Mouse (Mus musculus) embryo, embryonic 10 days (tissue): Measurements from ENCODE around the gene Fpgs.

Experiments
- DNase-seq: peaks from one replicate; pipeline ENCODE4 v3.0.0-alpha.2; 2015; ENCODE audit warnings: low spot score

Gene Fpgs

GRCm38 (mm10) chr2:32724832-32725790 is 21.2 kb upstream of the Fpgs start:
- no peak for DNase-seq

- DNase-seq = no peak
Measured at GRCm38 (mm10) chr2:32724149-32724548, 20.2 kb upstream of the Fpgs start.

GRCm38 (mm10) chr2:32722581-32722980 is 18.6 kb upstream of the Fpgs start:
- DNase-seq = no peak

GRCm38 (mm10) chr2:32722046-32722445 is 18.1 kb upstream of the Fpgs start:
- no peak for DNase-seq

GRCm38 (mm10) chr2:32720681-32721229 is 16.8 kb upstream of the Fpgs start, which contains the start of gene Sh2d3c:
Gene Sh2d3c, plus strand, starts transcription at chr2:32721055.
- DNase-seq = no peak

GRCm38 (mm10) chr2:32720053-32720452 is 16.1 kb upstream of the Fpgs start:
- DNase-seq = no peak

GRCm38 (mm10) chr2:32718761-32719160 is 14.8 kb upstream of the Fpgs start:
- no peak for DNase-seq

GRCm38 (mm10) chr2:32714987-32715425 is 11.1 kb upstream of the Fpgs start:
- DNase-seq = no peak

GRCm38 (mm10) chr2:32714117-32714986 is 10.4 kb upstream of the Fpgs start:
- no peak for DNase-seq

GRCm38 (mm10) chr2:32712934-32713817 is 9.2 kb upstream of the Fpgs start, which contains the start of gene Cdk9:
Gene Cdk9, minus strand, starts transcription at chr2:32713076.
- peak; percentile 95 for DNase-seq

GRCm38 (mm10) chr2:32712586-32712933 is 8.6 kb upstream of the Fpgs start:
- DNase-seq = peak; percentile 92

- DNase-seq = peak; percentile 60
Measured at GRCm38 (mm10) chr2:32712108-32712551, 8.2 kb upstream of the Fpgs start.

- no peak for DNase-seq
Measured at GRCm38 (mm10) chr2:32711301-32712056, 7.5 kb upstream of the Fpgs start.

GRCm38 (mm10) chr2:32710425-32710824 is 6.5 kb upstream of the Fpgs start:
- DNase-seq = no peak

- no peak for DNase-seq
Measured at GRCm38 (mm10) chr2:32709521-32710137, 5.7 kb upstream of the Fpgs start.

- DNase-seq = peak; percentile 85
Measured at GRCm38 (mm10) chr2:32708643-32709042, 4.7 kb upstream of the Fpgs start.

- no peak for DNase-seq
Measured at GRCm38 (mm10) chr2:32706971-32707370, 3.0 kb upstream of the Fpgs start.

- DNase-seq = no peak
Measured at GRCm38 (mm10) chr2:32705018-32705417, 1.1 kb upstream of the Fpgs start.

- no peak for DNase-seq
Measured at GRCm38 (mm10) chr2:32703046-32703445, 899 bp downstream of the Fpgs start.
